Mouse (Mus musculus) ZHBTc4 (cell line): ENCODE measurements around the gene Ltbp3.
A peak's percentile ranks its signal among the peaks of the same experiment; 100 is the strongest.

Experiments used
- DNase-seq: peaks from one replicate; pipeline ENCODE4 v3.0.0-alpha.2; 2011; ENCODE audit warnings: low read depth, low spot score

Gene Ltbp3

GRCm38 (mm10) chr19:5723934-5724548, 16.7 kb upstream of the Ltbp3 start:
- no peak for DNase-seq

GRCm38 (mm10) chr19:5724549-5724941, 16.2 kb upstream of the Ltbp3 start:
- no peak for DNase-seq

GRCm38 (mm10) chr19:5725029-5725707, 15.5 kb upstream of the Ltbp3 start:
- DNase-seq: no peak

DNA sequence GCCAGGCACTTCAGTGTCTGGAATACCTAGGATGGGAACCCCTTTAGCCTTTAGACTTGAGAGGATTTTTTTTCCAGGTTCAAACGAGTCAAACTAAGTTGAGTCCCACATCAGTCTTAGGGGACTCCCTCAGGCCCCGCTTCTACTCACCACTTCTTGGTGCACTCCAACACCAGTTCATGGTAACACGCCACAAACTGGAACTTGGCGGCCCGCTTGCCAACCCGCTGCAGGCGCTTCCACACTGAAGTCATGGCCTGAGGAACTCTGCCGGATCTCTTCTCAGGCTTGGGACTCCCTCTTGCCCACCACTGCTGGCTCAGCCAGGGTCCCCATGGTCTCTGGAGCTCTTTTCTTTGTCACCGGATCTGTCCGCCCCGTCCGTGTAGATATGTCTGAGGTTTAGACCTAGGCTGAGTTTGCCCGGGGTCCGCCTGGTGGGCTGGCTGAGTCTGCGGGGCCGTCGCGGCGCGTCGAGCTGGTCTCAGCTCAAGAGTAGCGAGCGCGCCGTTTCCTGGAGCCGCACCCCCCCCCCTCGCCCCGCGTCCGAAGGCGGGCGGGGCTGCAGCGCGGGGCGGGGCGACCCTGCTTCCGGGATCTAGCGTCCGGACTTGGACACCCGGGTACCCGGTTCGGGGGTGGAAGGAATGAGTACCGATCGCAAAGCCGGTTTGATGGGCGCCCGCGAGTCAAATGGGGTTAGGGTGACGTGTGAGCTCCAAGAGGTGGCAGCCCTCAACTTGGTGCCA, 14.8 kb upstream of the Ltbp3 start, which contains the start of gene Ehbp1l1:
Ehbp1l1 (minus strand) TSS at position 551 of the 749 bp plus-strand sequence.
- peak; percentile 72 for DNase-seq

DNA sequence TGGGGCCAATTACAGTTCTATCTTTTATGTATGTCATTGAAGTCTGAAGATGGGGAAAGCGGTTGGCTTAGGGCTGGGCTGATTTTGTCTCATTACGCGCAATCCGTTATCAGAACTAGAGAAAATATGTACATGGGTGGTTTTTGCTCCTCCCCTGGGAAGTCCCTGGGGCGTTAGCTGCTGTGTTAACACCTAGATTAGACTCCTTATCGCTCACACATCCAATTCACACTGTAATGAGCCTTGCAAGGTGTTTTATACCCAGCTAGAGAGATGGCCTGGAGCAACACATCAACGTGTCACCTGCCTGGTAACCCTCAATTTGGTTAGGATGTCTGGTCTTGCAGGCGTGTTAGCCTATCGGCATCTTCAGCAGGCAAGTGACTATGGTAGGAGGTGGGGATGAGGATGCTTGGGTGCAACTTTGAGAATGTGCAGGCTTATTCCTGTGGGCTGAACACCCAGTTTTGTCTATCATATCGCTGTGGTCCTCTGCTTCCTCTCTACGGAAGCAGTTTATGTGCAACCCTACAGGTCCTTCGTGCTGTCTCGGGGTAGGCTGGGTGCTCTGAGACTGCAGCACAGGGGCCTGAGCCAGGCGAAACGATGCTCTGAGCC, 13.6 kb upstream of the Ltbp3 start:
- no peak for DNase-seq

GRCm38 (mm10) chr19:5727701-5728100, 13.0 kb upstream of the Ltbp3 start:
- DNase-seq: peak; percentile 91

DNA sequence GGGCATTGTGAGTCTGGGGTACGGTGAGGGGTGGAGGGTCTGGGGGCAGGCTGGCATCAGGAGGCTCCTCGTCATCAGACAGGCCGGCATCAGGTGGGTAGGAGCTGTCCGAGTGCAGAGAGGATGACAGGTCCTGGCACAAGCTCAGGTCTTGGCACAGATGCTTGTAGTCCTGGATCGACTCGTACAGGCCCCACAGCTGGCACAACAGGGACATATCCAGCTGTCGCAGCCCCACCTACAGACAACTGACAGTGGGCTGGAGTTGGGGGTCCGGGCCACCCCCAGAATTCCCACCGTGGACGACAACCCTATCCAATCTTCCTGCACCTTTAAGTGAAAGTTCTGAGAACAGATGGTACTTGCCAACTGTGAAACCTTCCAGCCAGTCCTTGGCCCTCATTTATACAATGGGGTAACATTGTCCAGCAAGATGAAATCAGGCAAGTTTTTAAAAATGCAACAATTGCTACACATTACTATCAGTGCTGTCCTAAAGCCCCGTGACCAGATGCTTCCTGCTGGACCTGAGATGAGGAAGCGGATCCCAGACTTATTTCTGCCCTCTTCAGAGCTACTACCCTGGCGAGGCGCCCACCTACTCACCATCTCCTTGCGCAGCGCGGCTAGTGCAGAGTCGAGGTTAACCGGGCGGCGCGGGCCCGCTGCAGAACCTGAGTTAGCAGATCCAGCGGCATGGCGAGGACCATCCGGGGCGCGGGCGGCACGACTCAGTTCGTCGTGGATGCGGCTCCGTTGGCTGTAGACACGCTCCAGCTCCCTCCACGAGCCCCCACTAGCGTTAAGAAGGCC, 11.9 kb upstream of the Ltbp3 start:
- peak; percentile 45 for DNase-seq

GRCm38 (mm10) chr19:5729444-5729815, 11.3 kb upstream of the Ltbp3 start, which contains the start of gene Fam89b:
Gene Fam89b, minus strand, starts transcription at chr19:5729653.
- peak; percentile 92 for DNase-seq

- no peak for DNase-seq
These were observed 10.2 kb upstream of the Ltbp3 start for GRCm38 (mm10) chr19:5730314-5731186.

- DNase-seq: peak; percentile 96
These were observed 9.3 kb upstream of the Ltbp3 start for GRCm38 (mm10) chr19:5731264-5731978.

DNA sequence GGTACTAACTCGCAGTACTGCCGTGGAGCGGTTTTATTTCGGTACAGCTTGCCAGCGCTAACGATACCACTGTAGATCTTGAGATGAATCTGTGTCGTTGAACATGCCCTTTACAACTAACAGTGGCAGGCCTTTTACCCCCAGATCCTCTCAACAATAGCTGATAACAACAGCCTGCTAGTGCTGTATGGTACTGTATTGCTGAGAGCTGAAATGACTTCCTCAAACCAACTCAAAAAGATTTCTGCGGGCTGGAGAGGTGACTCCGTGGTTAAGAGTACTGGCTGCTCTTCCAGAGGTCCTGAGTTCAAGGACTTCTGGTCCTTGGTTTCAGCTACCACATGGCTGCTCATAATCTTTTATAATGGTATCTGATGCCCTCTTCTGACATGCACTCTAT, 6.4 kb upstream of the Ltbp3 start:
- no peak for DNase-seq

- DNase-seq: no peak
These were observed 1.3 kb upstream of the Ltbp3 start for GRCm38 (mm10) chr19:5739446-5739845.

DNA sequence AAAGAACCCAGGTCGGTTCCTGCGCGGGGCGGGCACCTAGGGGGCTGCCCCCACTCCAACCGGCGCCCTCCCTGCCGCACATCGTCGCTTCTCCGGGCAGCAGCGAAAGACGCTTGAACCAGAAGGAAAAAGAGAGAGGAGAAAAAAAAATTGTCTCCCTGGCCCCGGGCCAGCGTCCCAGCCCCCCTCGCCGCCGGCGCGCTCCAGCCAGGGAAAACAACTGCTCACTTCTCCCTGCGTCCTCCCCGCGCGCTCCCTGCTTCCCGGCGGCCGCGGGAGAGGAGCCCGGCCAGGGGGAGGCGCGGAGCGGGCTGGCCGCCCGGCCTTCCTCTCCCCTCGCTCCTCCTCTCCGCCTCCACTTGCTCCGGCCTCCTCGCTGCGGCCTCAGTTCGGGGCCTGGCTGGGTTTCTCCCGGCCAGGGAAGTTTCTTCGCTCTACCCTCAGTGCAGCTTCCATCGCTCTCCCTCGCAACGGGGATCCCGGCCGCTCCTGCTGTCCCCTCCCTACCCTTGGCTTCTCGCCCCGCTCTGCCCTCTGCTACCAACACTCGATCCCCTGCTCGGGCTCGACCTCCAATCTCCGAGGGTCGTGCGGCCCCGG, 1.0 kb downstream of the Ltbp3 start:
- peak; percentile 53 for DNase-seq

- DNase-seq: no peak
These were observed 1.5 kb downstream of the Ltbp3 start for GRCm38 (mm10) chr19:5742241-5742641.

GRCm38 (mm10) chr19:5743576-5743975, 2.9 kb downstream of the Ltbp3 start:
- no peak for DNase-seq

GRCm38 (mm10) chr19:5745756-5746710, 5.3 kb downstream of the Ltbp3 start:
- DNase-seq: peak; percentile 62

GRCm38 (mm10) chr19:5746907-5747363, 6.2 kb downstream of the Ltbp3 start:
- DNase-seq: peak; percentile 61

GRCm38 (mm10) chr19:5749476-5749875, 8.8 kb downstream of the Ltbp3 start:
- no peak for DNase-seq
